Mouse (Mus musculus): ENCODE data around the gene Sh2b3. TPM values are rescaled to one million over a fixed set of nuclear protein-coding genes. Genes with fewer than 3 reads are reported as not detected.

Sh2b3 gene
- polyA plus RNA-seq (2017; shearing (Covaris generic)), result 35.0 TPM

GRCm38 (mm10) chr5:121837441-121838340 lies at the start of gene Sh2b3:
Sh2b3 (minus strand) TSS chr5:121837646.

GRCm38 (mm10) chr5:121848743-121849142 lies 11.3 kb upstream of the Sh2b3 start, which contains the start of gene Pheta1:
Pheta1 (plus strand) TSS chr5:121848984.

Other genes starting within 250 kb of the Sh2b3 start
- 43.9 TPM for gene Aldh2, start 243.8 kb downstream of the Sh2b3 start, polyA plus RNA-seq (2017; shearing (Covaris generic))
- 1.5 TPM for gene Acad12, start 218.7 kb downstream of the Sh2b3 start, polyA plus RNA-seq (2017; shearing (Covaris generic))
- 9.9 TPM for gene Acad10, start 177.1 kb downstream of the Sh2b3 start, polyA plus RNA-seq (2017; shearing (Covaris generic))
- gene Brap, start 177.1 kb downstream of the Sh2b3 start, polyA plus RNA-seq (2017; shearing (Covaris generic)), result 113 TPM
- 70.4 TPM for gene Atxn2, start 126.3 kb downstream of the Sh2b3 start, polyA plus RNA-seq (2017; shearing (Covaris generic))
- gene Pheta1, start 11.3 kb upstream of the Sh2b3 start, polyA plus RNA-seq (2017; shearing (Covaris generic)), result 6.8 TPM
- 0.20 TPM for gene Cux2, start 212.5 kb upstream of the Sh2b3 start, polyA plus RNA-seq (2017; shearing (Covaris generic))